Mouse (Mus musculus): ENCODE measurements at regions not wholly inside any gene's neighbourhood (a gene's known extent, or its start where the extent isn't known, plus 50 kb on each side); places are given as distances from the start of the nearest gene placed in this dataset.

- Histone ChIP-seq H3K36me3 (ENCODE audit: insufficient read depth, low read length) (no peaks in the 10 kb centered on the region), H3K27me3 (ENCODE audit: insufficient read depth, low read length) (no peaks in the 10 kb centered on the region), H3K4me3 (replicated peaks; ENCODE audit: low read length) (no peak overlapping the region), H3K9me3 (ENCODE audit: low read length) (no peaks in the 10 kb centered on the region), H3K4me1 (replicated peaks; ENCODE audit: low read depth, low read length) (no peaks in the 10 kb centered on the region)
- no peak for TF ChIP-seq NANOG (IDR thresholded peaks at IDR 0.05; ENCODE audit: borderline replicate concordance, low read length)
- TF ChIP-seq POU5F1 (IDR thresholded peaks at IDR 0.05; ENCODE audit: borderline replicate concordance, low read length): no peak
- TF ChIP-seq CTCF (conservative IDR thresholded peaks at IDR 0.05; ENCODE audit: low read length): no peak
These were observed 104.7 kb downstream of the Nsun3 start for GRCm38 (mm10) chr16:62681880-62682279.

DNA sequence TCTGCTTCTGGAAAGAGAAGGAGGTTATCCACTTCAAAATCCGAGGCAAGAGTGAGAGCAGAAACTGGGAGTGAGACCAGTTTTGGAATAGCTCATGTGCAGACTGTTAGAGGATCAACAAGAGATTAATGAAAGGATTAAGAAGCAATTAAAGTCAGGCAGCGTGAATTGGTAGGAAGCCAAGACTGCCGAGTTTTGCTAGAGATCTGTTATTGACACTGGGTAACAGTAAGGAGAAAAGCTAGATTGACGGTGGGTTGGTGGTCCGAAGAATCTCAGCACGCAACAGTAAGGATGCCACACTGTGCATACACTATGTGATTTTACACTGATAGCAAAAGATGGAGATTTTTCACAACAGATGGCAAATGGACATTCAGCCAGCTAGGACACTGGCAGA, 109.8 kb downstream of the Nsun3 start:
- TF ChIP-seq CTCF (conservative IDR thresholded peaks at IDR 0.05; ENCODE audit: low read length) (no peak), NANOG (IDR thresholded peaks at IDR 0.05; ENCODE audit: borderline replicate concordance, low read length) (no peak), POU5F1 (IDR thresholded peaks at IDR 0.05; ENCODE audit: borderline replicate concordance, low read length) (no peak)
- no peaks in the 10 kb centered on the region for H3K27me3 ChIP-seq (ENCODE audit: insufficient read depth, low read length)
- H3K4me3 ChIP-seq (replicated peaks; ENCODE audit: low read length): no peak overlapping the region
- H3K4me1 ChIP-seq (replicated peaks; ENCODE audit: low read depth, low read length): no peaks in the 10 kb centered on the region
- no peaks in the 10 kb centered on the region for H3K36me3 ChIP-seq (ENCODE audit: insufficient read depth, low read length)
- no peaks in the 10 kb centered on the region for H3K9me3 ChIP-seq (ENCODE audit: low read length)

- Histone ChIP-seq H3K4me3 (replicated peaks; ENCODE audit: low read length) (no peak overlapping the region), H3K36me3 (ENCODE audit: insufficient read depth, low read length) (no peaks in the 10 kb centered on the region), H3K4me1 (replicated peaks; ENCODE audit: low read depth, low read length) (no peaks in the 10 kb centered on the region), H3K9me3 (ENCODE audit: low read length) (peaks cover 6% of the 10 kb centered on the region), H3K27me3 (ENCODE audit: insufficient read depth, low read length) (no peaks in the 10 kb centered on the region)
- TF ChIP-seq CTCF (conservative IDR thresholded peaks at IDR 0.05; ENCODE audit: low read length) (no peak), POU5F1 (IDR thresholded peaks at IDR 0.05; ENCODE audit: borderline replicate concordance, low read length) (no peak), NANOG (IDR thresholded peaks at IDR 0.05; ENCODE audit: borderline replicate concordance, low read length) (no peak)
These were observed 129.2 kb downstream of the Nsun3 start for GRCm38 (mm10) chr16:62657383-62657782.

GRCm38 (mm10) chr16:62654436-62654835, 132.2 kb downstream of the Nsun3 start:
- Histone ChIP-seq H3K4me1 (replicated peaks; ENCODE audit: low read depth, low read length) (no peaks in the 10 kb centered on the region), H3K27me3 (ENCODE audit: insufficient read depth, low read length) (no peaks in the 10 kb centered on the region), H3K9me3 (ENCODE audit: low read length) (no peaks in the 10 kb centered on the region), H3K36me3 (ENCODE audit: insufficient read depth, low read length) (no peaks in the 10 kb centered on the region), H3K4me3 (replicated peaks; ENCODE audit: low read length) (no peak overlapping the region)
- no peak for TF ChIP-seq NANOG (IDR thresholded peaks at IDR 0.05; ENCODE audit: borderline replicate concordance, low read length)
- no peak for TF ChIP-seq CTCF (conservative IDR thresholded peaks at IDR 0.05; ENCODE audit: low read length)
- no peak for TF ChIP-seq POU5F1 (IDR thresholded peaks at IDR 0.05; ENCODE audit: borderline replicate concordance, low read length)

DNA sequence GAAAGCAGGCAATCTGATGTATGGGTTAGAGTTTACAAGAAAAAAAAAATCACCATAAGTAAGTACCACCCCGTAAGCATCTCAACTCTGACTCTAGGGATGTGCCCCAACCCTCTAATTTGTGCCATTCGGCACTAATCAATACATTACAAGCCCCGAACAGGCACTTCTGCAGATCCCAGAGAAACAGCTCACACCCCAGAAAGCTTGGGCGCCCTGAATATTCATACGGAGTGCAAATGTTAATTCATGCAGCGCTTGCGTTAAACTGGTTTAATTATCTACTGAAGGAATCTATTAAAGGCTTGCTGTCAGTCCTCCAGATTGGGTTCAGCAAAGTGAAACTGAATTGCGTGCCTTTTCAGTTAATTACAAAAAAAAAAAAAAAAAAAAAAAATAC, 132.8 kb downstream of the Nsun3 start:
- H3K4me3 ChIP-seq (replicated peaks; ENCODE audit: low read length): no peak overlapping the region
- no peaks in the 10 kb centered on the region for H3K9me3 ChIP-seq (ENCODE audit: low read length)
- TF ChIP-seq CTCF (conservative IDR thresholded peaks at IDR 0.05; ENCODE audit: low read length) (no peak), NANOG (IDR thresholded peaks at IDR 0.05; ENCODE audit: borderline replicate concordance, low read length) (no peak), POU5F1 (IDR thresholded peaks at IDR 0.05; ENCODE audit: borderline replicate concordance, low read length) (no peak)
- H3K36me3 ChIP-seq (ENCODE audit: insufficient read depth, low read length): no peaks in the 10 kb centered on the region
- H3K27me3 ChIP-seq (ENCODE audit: insufficient read depth, low read length): no peaks in the 10 kb centered on the region
- no peaks in the 10 kb centered on the region for H3K4me1 ChIP-seq (replicated peaks; ENCODE audit: low read depth, low read length)

DNA sequence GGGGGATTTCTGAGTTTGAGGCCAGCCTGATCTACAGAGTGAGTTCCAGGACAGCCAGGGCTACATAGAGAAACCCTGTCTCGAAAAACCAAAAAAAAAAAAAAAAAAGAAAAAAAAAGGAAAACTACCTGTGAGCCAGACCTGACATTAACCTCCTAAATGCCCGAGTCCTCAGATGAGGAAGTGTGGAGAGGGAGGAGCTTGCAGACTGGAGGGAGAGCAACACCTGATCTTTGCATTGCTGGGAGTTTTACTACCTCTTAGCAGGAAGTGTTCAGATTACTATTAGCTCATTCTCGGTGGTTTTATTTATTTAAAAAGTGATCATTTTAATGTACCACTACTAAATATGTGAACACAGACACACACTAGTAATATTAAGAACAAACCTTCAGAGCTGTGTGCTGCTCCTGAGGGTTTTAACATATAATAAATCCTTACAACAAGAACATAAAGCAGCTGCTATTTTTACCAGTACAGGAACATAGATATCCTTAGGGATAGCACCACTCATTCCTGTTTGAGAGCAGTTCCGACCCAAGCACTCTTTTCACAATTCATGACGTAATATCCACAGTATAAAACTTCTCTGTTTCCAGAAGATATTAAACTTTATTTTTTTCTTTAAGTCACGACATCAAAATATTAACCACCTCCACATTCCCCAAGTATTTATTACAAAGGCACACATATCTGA, 133.7 kb downstream of the Nsun3 start:
- H3K9me3 ChIP-seq (ENCODE audit: low read length): no peaks in the 10 kb centered on the region
- no peaks in the 10 kb centered on the region for H3K4me1 ChIP-seq (replicated peaks; ENCODE audit: low read depth, low read length)
- H3K4me3 ChIP-seq (replicated peaks; ENCODE audit: low read length): no peak overlapping the region
- TF ChIP-seq NANOG (IDR thresholded peaks at IDR 0.05; ENCODE audit: borderline replicate concordance, low read length) (no peak), CTCF (conservative IDR thresholded peaks at IDR 0.05; ENCODE audit: low read length) (no peak)
- H3K36me3 ChIP-seq (ENCODE audit: insufficient read depth, low read length): no peaks in the 10 kb centered on the region
- H3K27me3 ChIP-seq (ENCODE audit: insufficient read depth, low read length): no peaks in the 10 kb centered on the region

DNA sequence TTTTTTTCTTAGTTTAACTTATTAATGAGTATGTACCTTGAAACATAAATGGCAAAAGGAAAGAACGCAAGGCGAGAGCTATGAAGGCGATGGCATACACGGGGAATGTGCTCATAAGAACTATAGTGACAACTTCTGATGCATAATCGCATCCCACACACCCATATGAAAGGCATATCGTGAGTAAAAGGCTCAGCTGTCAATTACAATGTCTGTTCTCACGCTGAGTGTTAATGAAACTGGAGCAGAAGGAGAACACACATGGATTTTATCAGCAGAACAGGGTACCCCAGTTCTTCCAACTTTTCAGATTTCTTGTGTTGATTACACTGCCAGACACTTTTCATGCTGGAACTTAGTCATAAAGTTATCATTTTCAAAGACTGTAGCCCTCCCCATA, 135.8 kb downstream of the Nsun3 start:
- H3K27me3 ChIP-seq (ENCODE audit: insufficient read depth, low read length): no peaks in the 10 kb centered on the region
- no peaks in the 10 kb centered on the region for H3K9me3 ChIP-seq (ENCODE audit: low read length)
- no peak overlapping the region for H3K4me3 ChIP-seq (replicated peaks; ENCODE audit: low read length)
- no peaks in the 10 kb centered on the region for H3K36me3 ChIP-seq (ENCODE audit: insufficient read depth, low read length)
- no peaks in the 10 kb centered on the region for H3K4me1 ChIP-seq (replicated peaks; ENCODE audit: low read depth, low read length)
- TF ChIP-seq NANOG (IDR thresholded peaks at IDR 0.05; ENCODE audit: borderline replicate concordance, low read length) (no peak), CTCF (conservative IDR thresholded peaks at IDR 0.05; ENCODE audit: low read length) (no peak), POU5F1 (IDR thresholded peaks at IDR 0.05; ENCODE audit: borderline replicate concordance, low read length) (no peak)

GRCm38 (mm10) chr16:62648326-62648725, 138.3 kb downstream of the Nsun3 start:
- Histone ChIP-seq H3K27me3 (ENCODE audit: insufficient read depth, low read length) (no peaks in the 10 kb centered on the region), H3K36me3 (ENCODE audit: insufficient read depth, low read length) (no peaks in the 10 kb centered on the region), H3K9me3 (ENCODE audit: low read length) (no peaks in the 10 kb centered on the region), H3K4me1 (replicated peaks; ENCODE audit: low read depth, low read length) (no peaks in the 10 kb centered on the region), H3K4me3 (replicated peaks; ENCODE audit: low read length) (no peak overlapping the region)
- TF ChIP-seq NANOG (IDR thresholded peaks at IDR 0.05; ENCODE audit: borderline replicate concordance, low read length) (no peak), POU5F1 (IDR thresholded peaks at IDR 0.05; ENCODE audit: borderline replicate concordance, low read length) (no peak), CTCF (conservative IDR thresholded peaks at IDR 0.05; ENCODE audit: low read length) (no peak)

- H3K36me3 ChIP-seq (ENCODE audit: insufficient read depth, low read length): no peaks in the 10 kb centered on the region
- TF ChIP-seq NANOG (IDR thresholded peaks at IDR 0.05; ENCODE audit: borderline replicate concordance, low read length): no peak
- peak; percentile 47 for TF ChIP-seq CTCF (conservative IDR thresholded peaks at IDR 0.05; ENCODE audit: low read length)
- TF ChIP-seq POU5F1 (IDR thresholded peaks at IDR 0.05; ENCODE audit: borderline replicate concordance, low read length): no peak
- H3K4me1 ChIP-seq (replicated peaks; ENCODE audit: low read depth, low read length): no peaks in the 10 kb centered on the region
- no peaks in the 10 kb centered on the region for H3K27me3 ChIP-seq (ENCODE audit: insufficient read depth, low read length)
- no peak overlapping the region for H3K4me3 ChIP-seq (replicated peaks; ENCODE audit: low read length)
- no peaks in the 10 kb centered on the region for H3K9me3 ChIP-seq (ENCODE audit: low read length)
These were observed 140.5 kb downstream of the Nsun3 start for GRCm38 (mm10) chr16:62646113-62646512.
